Mouse (Mus musculus) Patski (cell line): ENCODE measurements around the gene Rnasel. TPM values are rescaled to one million over a fixed set of nuclear protein-coding genes. Genes with fewer than 3 reads are reported as not detected.

ENCODE experiments used
- ATAC-seq: fragments of 100-300 bp; one replicate; pipeline ENCODE4 v1.8.0; 2021
- CTCF ChIA-PET: fragments of 350-600 bp; sonication (Branson Sonifier 250); formaldehyde crosslinking; loops from one replicate; lab custom pipeline; 2022; ENCODE audit warnings: inconsistent platforms; lab: Charles Lee
- POLR2A ChIA-PET: fragments of 350-600 bp; sonication (Branson Sonifier 250); formaldehyde crosslinking; loops from one replicate; lab custom pipeline; 2022; ENCODE audit warnings: antibody characterized with exemption, inconsistent platforms; lab: Charles Lee
- DNase-seq: peaks from one replicate; pipeline ENCODE4 v3.0.0-alpha.2; 2011; ENCODE audit warnings: low read depth, low spot score
- H3K27me3 ChIP-seq: fragments of 371-371 bp; one replicate; pipeline ENCODE4 v1.5.1; 2021
- CTCF ChIP-seq: fragments of 100-300 bp; IDR thresholded peaks from one replicate; pipeline ENCODE4 v1.5.1; 2021
- in situ Hi-C: fragments of 300-500 bp; cut with MboI; formaldehyde crosslinking; loops from 3 replicates; pipeline ENCODE4 v1.11.1; 2018; ENCODE audit warnings: low pct_unique_long_range_greater_than_20kb, mixed read lengths
- polyA plus RNA-seq: library from polyadenylated mRNA; unstranded; gene quantifications from one replicate; pipeline ENCODE4 v1.2.3, GENCODE M21; 2021

Gene Rnasel
- polyA plus RNA-seq, 1 experiment from 2014 or later, result 8.1 TPM

GRCm38 (mm10) chr1:153711544-153712262, 37.5 kb upstream of the Rnasel start:
- in situ Hi-C loops, result no loop called here
- no peak for ATAC-seq
- ChIA-PET CTCF (interaction anchor here (0.6 kb wide), 1 partner anchor 109 kb away, joined by 3 read pairs; no protein-coding TSS in a partner anchor), POLR2A (interaction anchor here (1.4 kb wide), 1 partner anchor 9 kb away, joined by 5 read pairs; no protein-coding TSS in a partner anchor)
- no peak for DNase-seq
- no peaks in the 10 kb centered on the region for H3K27me3 ChIP-seq
- TF ChIP-seq CTCF, result no peak

- ChIA-PET POLR2A (no interaction called here), CTCF (interaction anchor here (1.0 kb wide), 1 partner anchor 11 kb away, joined by 3 read pairs; no protein-coding TSS in a partner anchor)
- no peak for ATAC-seq
- no peaks in the 10 kb centered on the region for H3K27me3 ChIP-seq
- in situ Hi-C loops, result no loop called here
- DNase-seq, result no peak
- no peak for TF ChIP-seq CTCF
Measured at GRCm38 (mm10) chr1:153712633-153713032, 36.6 kb upstream of the Rnasel start.

DNA sequence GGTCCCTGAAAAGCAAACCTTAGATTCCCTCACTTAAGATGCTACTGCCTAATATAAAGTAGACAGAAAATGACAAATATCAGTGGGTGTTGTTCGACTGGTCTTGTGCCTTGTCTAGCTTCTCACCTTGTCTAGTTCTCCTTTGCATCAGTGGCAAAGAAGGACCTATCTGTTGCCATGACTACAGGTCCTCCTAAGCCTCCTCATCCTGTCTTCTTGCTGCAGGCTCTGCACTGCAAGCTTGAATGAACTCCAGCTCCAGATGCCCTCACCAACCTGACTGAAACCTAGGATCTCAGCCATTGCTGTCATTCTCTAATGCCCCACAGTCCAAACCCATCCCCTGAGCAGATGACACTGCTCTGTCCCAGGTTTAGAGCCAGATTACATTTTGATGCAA, 31.2 kb upstream of the Rnasel start:
- no peak for DNase-seq
- TF ChIP-seq CTCF, result no peak
- no peak for ATAC-seq
- CTCF ChIA-PET, result no interaction called here
- in situ Hi-C loops, result no loop called here
- no peaks in the 10 kb centered on the region for H3K27me3 ChIP-seq
- POLR2A ChIA-PET, result no interaction called here

- no peak for TF ChIP-seq CTCF
- ChIA-PET POLR2A (interaction anchor here (1.6 kb wide), 1 partner anchor 10 kb away, joined by 5 read pairs; no protein-coding TSS in a partner anchor), CTCF (interaction anchor here (1.2 to 1.6 kb wide), 2 partner anchors 15 to 47 kb away, joined by 4 to 5 read pairs; no protein-coding TSS in a partner anchor)
- DNase-seq (no peak), ATAC-seq (no peak)
- in situ Hi-C loops, result no loop called here
- H3K27me3 ChIP-seq, result no peaks in the 10 kb centered on the region
Measured at GRCm38 (mm10) chr1:153720935-153721334, 28.3 kb upstream of the Rnasel start.

DNA sequence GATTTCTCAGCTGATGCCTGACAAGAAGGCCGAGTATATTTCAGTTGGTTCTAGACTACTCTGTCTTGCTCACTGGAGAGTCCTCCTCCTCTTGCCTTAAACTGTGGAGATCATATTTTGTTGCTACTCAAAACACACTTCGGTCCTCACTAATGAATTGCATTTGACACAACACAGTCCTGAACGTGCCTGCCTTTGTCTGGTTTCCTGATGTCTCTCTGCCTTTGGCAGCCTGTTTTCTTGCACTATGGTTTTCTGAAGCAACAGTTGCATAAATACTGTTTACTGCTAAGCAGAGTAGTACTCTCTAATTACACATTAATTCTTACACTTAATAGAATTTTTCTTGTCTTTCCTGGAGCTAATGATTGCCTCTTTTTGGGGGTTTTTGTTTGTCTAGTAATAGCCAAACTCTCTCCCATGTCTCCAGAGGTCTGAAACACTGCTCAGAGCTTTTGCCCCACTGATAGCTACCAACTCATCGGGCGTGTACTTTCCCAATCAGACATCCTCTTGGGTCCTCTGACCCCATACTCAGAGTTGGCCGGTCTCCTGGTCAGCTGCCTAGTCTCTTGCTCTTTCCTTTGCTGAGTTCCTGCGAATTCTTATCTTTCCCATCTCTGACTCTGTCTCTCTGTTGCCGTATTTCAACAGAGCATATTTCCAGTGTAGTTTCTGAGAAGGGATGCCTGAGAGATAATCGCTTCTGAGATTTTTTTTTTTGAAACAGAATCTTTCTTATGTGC, 27.5 kb upstream of the Rnasel start:
- in situ Hi-C loops, result no loop called here
- ChIA-PET CTCF (interaction anchor here (1.2 to 1.6 kb wide), 2 partner anchors 16 to 48 kb away, joined by 4 to 5 read pairs; no protein-coding TSS in a partner anchor), POLR2A (interaction anchor here (1.6 kb wide), 1 partner anchor 11 kb away, joined by 5 read pairs; no protein-coding TSS in a partner anchor)
- H3K27me3 ChIP-seq, result no peaks in the 10 kb centered on the region
- ATAC-seq, result no peak
- no peak for TF ChIP-seq CTCF
- no peak for DNase-seq

DNA sequence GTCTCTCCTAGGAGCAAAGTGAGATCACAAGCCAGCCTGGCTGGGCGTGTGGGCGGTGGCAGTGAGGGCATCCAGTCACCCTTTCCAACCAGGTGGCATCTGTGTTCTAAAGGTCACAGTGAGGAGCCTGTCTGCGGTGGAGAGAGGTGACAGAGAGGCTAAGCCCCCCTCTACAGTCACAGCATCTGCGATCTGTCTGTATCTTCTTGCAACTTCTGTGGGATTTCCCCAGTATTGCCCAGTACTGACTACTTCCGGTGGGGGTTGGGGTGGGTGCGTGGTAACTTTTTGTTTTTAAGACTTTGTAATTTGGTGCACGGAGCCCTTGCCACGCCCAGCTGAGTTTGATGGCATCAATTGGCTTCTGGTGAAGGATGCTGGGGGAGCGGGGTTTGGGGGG, 25.8 kb upstream of the Rnasel start:
- ChIA-PET CTCF (interaction anchor here (0.8 kb wide), 1 partner anchor 15 kb away, joined by 4 read pairs; no protein-coding TSS in a partner anchor), POLR2A (interaction anchor here (0.6 to 1.1 kb wide), 2 partner anchors 13 to 21 kb away, joined by 3 to 5 read pairs; no protein-coding TSS in a partner anchor)
- ATAC-seq (no peak), DNase-seq (no peak)
- H3K27me3 ChIP-seq, result no peaks in the 10 kb centered on the region
- in situ Hi-C loops, result no loop called here
- no peak for TF ChIP-seq CTCF

DNA sequence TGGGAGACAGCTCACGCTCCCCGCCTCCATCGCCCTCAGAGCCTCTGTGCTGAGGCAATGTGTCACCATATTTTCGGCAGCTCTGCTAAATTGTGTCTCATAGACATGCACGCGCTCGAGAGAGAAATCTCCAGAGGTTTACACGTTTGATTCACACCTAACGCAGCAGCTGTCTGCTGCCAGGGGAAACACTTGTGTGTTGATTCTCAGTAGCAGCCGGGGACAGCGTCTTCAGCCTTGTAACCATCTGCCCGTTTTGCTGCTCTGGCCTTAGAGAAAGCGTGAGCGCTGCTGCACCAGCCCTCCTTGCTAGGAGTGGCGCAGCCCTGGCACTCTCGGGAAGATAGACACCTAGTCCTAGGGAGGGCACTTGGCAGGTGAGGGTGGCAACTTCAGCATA, 22.6 kb upstream of the Rnasel start:
- TF ChIP-seq CTCF, result no peak
- DNase-seq, result no peak
- ChIA-PET CTCF (no interaction called here), POLR2A (no interaction called here)
- ATAC-seq, result no peak
- H3K27me3 ChIP-seq, result no peaks in the 10 kb centered on the region
- in situ Hi-C loops, result no loop called here

- in situ Hi-C loops, result no loop called here
- DNase-seq (no peak), ATAC-seq (no peak)
- no peak for TF ChIP-seq CTCF
- ChIA-PET CTCF (interaction anchor here (1.3 to 1.8 kb wide), 3 partner anchors 11 to 20 kb away, joined by 3 to 5 read pairs (median 4); partner anchors contain the start of gene Rnasel), POLR2A (no interaction called here)
- H3K27me3 ChIP-seq, result no peaks in the 10 kb centered on the region
Measured at GRCm38 (mm10) chr1:153729806-153730205, 19.4 kb upstream of the Rnasel start.

GRCm38 (mm10) chr1:153730671-153731070, 18.6 kb upstream of the Rnasel start:
- ChIA-PET CTCF (interaction anchor here (1.2 to 1.8 kb wide), 3 partner anchors 10 to 16 kb away, joined by 3 to 4 read pairs (median 3); no protein-coding TSS in a partner anchor), POLR2A (no interaction called here)
- in situ Hi-C loops, result no loop called here
- ATAC-seq (no peak), DNase-seq (no peak)
- no peaks in the 10 kb centered on the region for H3K27me3 ChIP-seq
- no peak for TF ChIP-seq CTCF

GRCm38 (mm10) chr1:153733181-153733580, 16.0 kb upstream of the Rnasel start:
- no peak for ATAC-seq
- no peak for DNase-seq
- no peak for TF ChIP-seq CTCF
- H3K27me3 ChIP-seq, result no peaks in the 10 kb centered on the region
- in situ Hi-C loops, result no loop called here
- CTCF ChIA-PET, result interaction anchor here (1.3 kb wide), 1 partner anchor 16 kb away, joined by 3 read pairs; the partner anchor contains the start of gene Rnasel
- POLR2A ChIA-PET, result no interaction called here
